Comparison of ENCODE assay signal across 16 mouse cellular contexts in genomic region chr5:85155858-85156257, GRCm38 (mm10).
"Had no signal": no experiment of that assay in that cellular context is flagged by ENCODE, and none has a peak within 500 bp of the region (broad histone marks: within the 10 kb centered on the region; RNA-seq: fewer than 3 reads in every experiment).

No protein-coding gene starts in this region.

- H3K36me3 ChIP-seq: liver, embryonic 13.5 days; midbrain, embryonic 12.5 days; midbrain, embryonic 15.5 days had no signal

- DNase-seq: kidney, postnatal 25 days; layer of hippocampus, adult 9-11 months; liver, embryonic 13.5 days; lung, adult 2 months; lung, postnatal 14 days; lung, postnatal 4 days; right cerebral cortex, postnatal 14 days; right cerebral cortex, postnatal 4 days; thymus, adult 2 months; thymus, postnatal 14 days; thymus, postnatal 4 days had no signal

- H3K27ac ChIP-seq: kidney, postnatal 0 days; layer of hippocampus, adult 2 months; liver, embryonic 13.5 days; midbrain, embryonic 12.5 days; midbrain, embryonic 15.5 days; stomach, postnatal 0 days had no signal

- H3K4me1 ChIP-seq: liver, embryonic 13.5 days; midbrain, embryonic 12.5 days; midbrain, embryonic 15.5 days had no signal

- H3K9ac ChIP-seq: liver, embryonic 13.5 days; midbrain, embryonic 12.5 days; midbrain, embryonic 15.5 days had no signal

- H3K4me3 ChIP-seq: layer of hippocampus, adult 2 months; liver, embryonic 13.5 days; midbrain, embryonic 12.5 days; midbrain, embryonic 15.5 days had no signal

- H3K4me2 ChIP-seq: liver, embryonic 13.5 days; midbrain, embryonic 12.5 days; midbrain, embryonic 15.5 days had no signal

- H3K9me3 ChIP-seq: liver, embryonic 13.5 days; midbrain, embryonic 12.5 days; midbrain, embryonic 15.5 days had no signal

- H3K27me3 ChIP-seq: liver, embryonic 13.5 days; midbrain, embryonic 12.5 days; midbrain, embryonic 15.5 days had no signal

- ATAC-seq: midbrain, embryonic 15.5 days had no signal
